Mouse (Mus musculus) kidney, adult 18-20 months (tissue): ENCODE measurements at regions not wholly inside any gene's neighbourhood (a gene's known extent, or its start where the extent isn't known, plus 50 kb on each side); places are given as distances from the start of the nearest gene placed in this dataset.
A peak's percentile ranks its signal among the peaks of the same experiment; 100 is the strongest.

Experiments
- DNase-seq: peaks from one replicate; pipeline ENCODE4 v3.0.0; 2021

DNA sequence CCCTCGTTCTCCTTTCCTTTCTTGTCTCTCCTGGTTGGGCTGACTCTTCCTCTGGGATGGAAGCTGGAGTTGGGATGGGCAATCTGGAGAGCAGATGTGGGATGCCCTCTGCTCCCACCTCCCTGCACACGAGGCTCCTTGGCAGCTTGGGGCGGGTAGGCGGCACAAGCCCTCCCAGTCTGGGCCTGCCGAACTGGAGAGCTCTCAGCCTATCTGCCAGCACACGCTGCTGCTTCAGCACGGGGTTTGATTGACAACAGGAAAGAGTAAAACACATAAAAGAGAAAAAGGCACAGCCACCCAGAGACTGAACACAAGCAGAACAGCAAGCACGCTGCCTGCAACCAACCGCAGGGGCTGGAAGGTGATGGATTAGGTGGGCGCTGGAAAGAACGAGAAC is 121.9 kb upstream of the Pja1 start:
- DNase-seq = no peak

DNA sequence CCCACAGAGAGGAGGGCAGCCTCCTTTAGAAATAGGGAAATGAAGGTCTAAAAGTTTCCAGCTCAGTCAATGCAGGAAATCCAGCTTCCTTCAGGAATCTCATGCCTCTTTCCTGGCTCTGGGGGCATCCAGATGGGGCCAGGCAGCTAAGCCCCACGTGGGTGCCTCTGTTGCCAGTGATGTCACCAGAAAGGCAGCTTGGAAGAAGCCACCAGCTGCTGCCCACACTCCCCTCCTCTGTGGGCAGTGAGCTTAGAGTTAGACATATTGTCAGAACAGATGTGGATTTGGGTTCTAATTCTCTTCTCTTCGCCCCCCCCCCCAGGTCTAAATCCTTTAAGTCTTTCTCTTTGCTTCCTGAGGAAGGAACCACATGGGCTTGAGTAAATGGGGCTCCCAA is 116.2 kb upstream of the Pja1 start:
- no peak for DNase-seq

DNA sequence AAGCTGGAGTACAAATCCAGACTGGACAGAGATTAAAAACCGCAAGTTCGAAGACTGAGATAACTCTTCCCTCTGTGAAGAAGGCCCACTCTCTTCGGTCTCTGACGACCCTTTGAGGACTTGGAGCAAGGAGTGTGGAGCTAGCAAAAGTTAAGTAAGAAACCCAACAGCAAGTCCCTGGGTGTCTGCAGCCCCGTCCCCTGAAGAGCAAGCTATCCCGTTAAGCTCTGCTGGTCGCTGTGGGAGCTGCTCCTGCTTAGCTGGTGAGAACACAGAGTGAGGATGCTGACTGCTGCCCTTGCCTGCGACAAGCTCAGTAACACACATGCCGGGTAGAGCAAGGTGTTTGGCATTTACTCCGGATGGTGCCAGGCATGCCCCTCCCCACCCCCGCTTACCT is 115.2 kb upstream of the Pja1 start:
- DNase-seq = no peak

DNA sequence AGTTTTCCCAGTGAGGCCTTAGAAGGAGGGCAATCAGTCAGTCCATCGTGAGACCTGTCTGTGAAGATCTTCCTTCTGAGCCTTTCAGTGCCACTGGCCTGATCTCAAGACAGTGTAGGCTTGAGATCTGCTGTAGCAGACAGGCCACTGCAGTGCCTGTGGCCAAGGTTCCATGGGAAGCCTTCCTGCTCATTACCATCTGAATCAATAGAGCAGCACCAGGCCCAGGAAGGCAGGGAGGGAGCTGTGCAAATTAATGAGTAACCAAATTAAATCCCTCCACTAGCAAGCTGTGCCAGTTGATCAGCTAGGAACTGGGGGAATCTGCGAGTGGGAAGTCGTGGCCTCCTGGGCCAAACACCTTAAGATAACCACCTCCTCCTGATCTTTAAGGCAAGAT is 114.6 kb upstream of the Pja1 start:
- peak; percentile 43 for DNase-seq

DNA sequence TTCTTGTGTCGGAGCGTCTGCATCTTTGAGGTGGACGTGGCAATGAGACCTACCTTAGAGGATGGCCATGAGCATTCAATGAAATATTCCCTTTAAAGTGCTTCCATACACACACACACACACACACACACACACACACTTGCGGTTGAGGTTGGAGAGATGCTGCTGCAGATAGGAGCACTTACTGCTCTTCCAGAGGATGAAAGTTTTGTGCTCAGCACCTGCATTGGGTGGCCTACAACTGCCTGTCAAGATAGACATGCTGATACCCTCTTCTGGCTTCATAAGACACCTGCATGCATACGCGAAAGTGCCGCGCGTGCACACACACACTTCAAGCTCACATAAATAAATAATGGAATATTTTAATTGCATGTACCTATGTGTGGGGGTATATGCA is 111.5 kb upstream of the Pja1 start:
- DNase-seq = no peak

DNA sequence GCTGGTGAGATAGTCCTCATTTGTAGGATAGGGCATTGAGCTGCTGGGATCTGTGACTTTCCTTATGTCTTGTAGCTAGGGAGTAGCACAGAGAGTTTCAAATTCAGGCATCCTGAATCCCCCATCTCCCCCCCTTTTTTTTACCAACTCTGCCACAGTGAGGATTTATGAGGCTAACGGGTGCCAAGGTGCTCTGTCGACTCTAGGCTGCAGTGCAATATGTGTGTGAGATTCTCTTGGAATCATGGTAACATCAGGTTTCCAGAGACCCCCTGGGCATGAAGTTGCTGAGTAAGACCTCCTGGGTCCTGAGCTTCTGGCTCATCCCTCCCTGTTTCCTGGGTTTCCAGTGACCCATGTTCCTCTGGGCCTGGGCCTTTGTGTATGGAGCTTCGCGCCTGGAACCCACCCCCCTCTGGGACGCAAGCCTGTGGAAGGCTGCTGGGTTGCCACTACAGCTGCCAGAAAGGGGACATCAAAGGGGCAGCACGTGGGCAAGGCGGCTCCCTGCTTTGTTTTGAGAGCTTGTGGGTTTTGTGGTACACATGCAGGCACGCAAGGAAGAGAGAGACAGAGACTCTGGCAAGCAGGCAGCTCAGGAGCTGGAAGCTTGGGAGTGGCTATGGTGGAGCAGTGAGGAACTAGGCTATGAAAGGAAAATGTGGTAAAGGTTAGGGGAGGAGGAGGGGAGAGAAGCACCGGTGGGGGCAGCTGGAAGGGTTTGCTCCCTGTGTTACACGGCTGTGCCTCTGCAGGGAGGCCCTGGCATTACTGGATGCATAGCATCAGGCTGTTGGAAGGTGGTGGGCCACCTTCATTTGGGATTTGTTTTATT is 110.8 kb upstream of the Pja1 start:
- no peak for DNase-seq

DNA sequence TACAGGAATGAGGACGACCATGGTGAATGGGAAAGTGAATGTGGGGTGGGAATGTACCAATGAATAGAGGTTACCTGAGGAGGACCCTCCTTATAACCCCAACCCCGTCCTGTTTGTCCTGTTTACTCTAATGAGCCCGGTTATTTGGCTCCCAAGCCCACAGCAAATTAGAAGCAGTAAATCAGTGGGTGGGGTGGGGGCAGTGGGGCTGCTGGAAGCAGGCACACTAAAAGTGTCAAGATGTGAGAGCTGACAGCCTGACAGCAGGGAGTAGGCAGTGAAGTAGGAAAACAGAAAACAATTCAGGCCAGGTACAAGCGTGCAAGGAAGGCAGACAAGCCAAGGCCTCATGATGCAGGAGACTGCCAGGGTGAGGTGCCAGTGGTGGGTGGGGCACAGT is 108.1 kb upstream of the Pja1 start:
- DNase-seq = no peak

DNA sequence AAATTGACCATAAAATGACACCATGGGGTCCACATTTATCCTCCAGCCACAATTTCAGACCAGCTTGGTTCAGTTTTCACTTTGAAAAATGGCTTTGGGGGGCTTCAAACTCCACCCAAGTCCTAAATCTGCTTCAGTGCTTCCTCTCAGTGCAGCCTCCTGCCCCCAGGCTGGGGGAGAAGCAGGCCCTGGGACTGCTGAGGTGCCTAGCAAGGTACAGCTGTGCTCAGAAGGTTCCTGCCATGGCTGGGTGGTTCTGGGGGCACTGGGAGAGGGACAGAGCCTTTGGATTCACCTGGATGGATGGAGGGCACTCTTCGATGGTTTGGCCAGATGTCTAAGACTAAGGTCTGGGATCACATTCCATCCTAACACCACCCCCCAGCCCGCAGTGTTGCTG is 107.7 kb upstream of the Pja1 start:
- DNase-seq = no peak

DNA sequence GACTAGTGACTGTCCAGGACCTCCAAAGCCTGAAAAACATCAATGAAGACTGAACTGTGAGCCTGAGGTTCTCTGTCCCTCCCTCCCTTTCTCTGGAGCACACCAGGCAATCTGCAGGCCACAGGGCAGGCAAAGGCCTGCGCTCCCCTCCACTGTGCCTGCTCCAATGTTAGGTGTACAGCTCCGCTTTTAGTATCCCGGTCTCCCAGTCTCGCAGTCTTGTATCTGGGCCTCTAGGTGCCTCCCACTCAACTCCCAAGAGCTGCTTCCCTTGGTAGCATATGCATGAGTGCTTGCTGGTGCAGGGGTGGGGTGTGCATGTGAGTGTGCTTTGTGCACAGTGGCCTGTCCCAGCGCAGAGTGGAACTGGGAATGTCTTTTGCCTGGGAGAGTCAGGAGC is 104.0 kb upstream of the Pja1 start:
- no peak for DNase-seq

DNA sequence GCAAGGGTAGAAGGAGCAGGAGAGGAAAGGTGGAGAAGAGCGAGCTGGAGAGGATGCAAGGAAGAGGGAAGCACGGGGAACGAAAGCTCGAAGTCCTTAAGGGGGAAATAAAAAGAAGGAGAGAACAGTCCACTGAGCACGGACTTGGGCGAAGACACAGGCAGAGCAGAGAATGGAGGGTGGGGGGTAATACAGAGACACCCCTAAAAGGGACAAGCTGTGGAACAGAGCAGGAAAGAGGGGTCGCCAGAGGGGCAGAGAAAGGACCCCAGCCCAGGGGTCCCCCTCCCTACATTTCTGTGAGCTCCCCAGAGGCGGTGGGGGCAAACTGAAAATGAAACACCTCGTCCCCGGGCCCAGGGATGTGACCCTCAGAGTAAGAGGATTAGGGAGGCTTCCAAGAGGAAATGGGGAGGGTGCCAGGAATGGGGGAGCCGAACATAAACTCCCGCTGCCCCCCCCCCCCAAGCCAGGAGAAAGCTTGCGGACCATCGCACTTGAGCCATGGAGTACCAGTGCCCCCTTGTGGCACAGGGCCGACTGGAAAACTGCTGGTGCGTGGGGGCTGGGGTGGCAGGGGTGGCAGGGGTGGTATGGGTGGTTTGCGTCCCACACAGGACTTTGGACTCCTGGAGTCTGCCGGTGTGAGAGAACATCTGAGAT is 103.5 kb upstream of the Pja1 start:
- DNase-seq = peak; percentile 72

DNA sequence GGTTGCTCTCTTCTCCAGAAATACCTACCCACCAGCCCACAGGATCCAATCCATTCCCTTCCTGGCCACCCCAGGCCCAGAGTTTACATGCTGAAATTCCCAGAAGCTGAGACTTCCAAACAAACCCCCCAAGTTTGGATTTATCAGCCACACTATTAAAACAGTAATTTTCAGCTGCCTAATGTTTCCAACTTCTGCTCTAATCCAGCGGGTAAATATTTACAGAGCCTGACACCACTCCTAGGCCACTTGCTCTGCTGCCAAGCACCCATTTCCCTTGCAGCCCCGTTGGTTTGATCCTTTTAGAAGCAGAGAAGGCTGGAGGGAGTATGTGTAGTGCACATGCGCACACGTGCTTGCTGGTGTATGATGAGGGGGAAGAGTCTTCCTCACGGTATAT is 99.1 kb upstream of the Pja1 start:
- DNase-seq = no peak

DNA sequence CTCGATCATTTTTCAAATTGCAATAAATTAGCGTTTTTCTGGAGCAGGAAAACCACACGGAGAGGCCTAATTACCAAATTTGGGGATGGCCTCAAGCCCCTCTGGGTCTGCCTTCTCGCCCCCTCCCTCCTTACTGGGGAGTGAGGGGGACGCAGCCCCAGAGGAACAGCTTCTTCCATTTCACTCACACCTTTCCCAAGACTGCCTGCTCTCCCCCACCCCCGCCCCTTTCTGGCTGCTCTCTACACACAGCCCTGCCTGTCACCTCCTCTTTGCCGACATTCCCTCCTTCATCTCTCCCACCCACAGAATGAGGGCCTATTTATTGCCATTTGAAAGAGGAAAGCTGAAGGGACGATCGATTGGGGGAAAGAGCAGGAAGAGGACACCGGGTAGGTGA is 97.2 kb upstream of the Pja1 start:
- no peak for DNase-seq

DNA sequence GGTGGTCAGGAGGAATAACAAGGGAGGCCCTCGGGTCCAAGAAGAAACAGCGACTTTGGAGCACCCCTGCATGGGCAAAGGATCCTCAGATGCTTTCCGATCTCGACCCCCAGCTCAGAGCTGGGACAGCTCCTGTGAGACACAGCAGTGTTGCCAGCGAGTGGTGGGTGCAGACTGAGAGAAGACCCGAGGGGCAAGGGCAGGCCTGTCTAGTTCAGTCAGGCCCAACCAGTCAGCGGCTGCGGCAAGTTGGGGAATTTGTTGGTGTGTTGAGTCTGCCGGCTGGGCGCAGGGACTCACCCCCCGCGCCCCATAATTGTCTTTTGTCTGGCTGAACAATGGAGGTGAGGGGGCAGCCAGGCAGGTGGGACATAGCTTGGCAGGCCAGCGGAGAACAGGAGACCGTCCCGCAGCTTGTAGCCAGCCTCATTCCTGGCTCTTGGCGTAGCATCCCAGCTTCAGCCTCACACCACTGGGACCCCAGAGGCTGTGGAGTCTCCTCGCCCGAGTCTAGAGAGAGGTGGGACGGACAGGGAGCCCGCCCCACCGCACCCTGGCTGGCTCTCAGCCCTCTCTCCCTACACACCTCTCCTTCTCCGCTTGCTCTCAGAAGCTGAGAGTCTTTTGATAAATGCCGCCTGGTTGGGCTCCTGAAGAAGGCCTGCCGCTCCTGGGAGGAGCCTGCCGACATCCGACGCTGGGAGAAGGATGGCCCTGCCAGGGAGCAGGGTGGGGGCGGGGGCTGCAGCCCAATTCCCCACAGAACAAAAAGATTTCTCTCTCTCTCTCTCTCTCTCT is 96.5 kb upstream of the Pja1 start:
- DNase-seq = no peak

DNA sequence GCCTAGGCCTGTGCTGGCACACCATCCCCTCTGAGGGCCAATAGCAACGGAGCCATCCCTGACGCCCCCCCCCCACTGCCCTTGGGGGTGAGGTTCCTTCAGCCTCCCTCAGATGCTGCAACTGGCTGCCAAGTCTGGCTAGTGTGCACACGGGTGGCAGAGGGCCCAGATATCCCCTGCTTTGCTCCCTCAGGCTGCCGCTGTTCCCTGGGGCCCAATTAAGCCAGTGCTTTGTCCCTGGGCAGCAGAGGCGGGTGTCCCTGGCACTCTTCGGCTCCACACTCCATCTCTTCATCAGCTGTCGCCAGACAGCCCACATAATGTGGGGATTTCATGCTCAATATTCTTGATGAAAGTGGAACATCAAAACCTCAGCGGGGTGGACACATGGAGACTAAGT is 90.9 kb upstream of the Pja1 start:
- no peak for DNase-seq

DNA sequence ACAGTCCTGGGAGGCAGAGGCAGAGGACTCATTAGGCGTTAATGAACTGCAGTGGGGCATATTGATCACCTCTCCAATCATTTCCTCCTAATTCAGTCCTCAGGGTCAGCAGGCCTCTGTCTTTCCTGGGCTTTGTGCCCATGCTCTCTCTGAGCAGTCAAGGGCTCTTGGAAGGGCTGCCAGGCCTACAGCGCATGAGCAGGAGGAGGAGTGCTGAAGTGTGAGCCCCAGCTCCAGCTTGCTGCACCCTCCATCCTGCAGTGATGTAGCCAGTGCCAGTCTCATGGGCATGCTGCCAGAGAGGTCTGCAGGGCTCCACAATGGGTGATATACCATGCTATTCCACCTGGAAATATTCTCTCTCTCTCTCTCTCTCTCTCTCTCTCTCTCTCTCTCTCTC is 89.6 kb upstream of the Pja1 start:
- no peak for DNase-seq

DNA sequence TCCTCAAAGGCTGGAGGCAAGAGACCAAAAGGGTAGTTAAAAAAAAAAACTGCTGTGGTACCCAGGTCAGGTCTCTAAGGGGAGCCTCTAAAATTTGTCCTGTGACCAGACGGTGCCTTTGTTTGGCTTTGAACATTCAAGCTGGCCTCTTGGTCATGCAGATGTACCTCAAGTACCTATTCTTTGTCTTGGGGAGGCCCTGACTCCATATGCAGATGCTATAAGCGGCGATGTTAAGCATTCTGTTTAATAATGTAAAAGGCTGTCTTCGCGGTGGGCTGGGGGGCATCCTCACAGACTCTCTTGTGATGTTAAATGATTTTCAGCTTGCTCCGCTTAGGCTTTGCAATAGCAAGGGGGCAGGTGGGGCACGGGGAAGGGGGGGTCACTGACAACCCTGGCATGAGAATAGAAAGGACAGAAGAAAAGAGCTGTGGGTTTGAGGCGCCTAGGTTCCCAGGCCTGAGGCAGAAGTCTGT is 85.8 kb upstream of the Pja1 start:
- DNase-seq = no peak

DNA sequence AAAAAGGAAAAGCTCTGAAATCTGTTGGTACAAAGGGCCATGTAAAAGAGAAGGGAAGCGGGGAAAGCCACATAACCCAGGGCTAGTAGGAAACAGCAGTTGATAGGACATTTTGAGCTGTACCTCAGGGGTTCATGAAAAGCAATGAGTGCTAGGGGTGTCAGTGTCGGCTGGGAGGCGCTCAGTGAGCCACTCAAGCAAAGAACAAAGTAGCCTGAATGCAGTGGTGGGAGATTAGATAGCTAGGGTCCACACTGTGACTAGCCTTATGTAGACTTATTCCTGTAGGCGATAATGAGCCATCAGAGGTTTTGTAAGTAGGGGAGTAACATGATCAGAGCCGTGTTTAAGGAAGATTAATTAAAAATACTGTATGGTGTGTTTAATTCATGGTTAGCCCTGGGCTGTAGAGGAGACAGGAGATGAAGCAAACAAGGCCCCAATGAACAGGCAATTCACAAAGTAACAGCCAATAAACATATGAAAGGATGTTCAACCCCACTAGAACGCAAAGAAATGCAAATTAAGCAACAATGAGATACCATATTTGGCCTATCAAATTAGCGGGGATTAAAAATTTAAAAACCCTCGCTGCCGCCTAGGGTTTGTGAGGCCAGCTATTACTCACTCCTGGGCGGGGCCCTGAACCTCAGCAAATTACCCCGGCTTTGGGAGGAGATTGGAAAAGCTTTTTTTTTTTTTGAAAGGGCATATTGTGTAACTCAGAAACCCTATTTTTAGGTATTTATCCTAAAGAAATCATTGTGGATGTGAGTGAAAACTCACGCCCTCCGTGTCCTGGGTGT is 85.1 kb upstream of the Pja1 start:
- no peak for DNase-seq

DNA sequence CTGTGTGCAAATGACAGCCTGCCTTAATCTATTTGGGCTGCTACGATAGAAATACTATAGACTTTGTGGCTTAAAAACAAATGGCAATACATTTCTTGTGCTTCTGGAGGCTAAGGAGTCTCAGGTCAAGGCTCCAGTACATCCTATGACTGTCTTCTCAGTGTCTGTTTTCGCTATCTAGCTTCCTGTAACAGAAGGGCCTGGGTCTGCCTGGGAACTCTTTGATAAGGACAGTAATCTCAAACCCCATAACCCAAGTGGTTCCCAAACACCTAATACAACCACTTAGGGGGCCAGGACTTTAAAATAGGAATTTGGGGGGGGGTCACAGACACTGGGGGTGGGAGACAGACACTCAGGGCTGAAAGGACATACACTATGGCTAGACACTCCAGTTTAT is 81.7 kb upstream of the Pja1 start:
- DNase-seq = no peak

DNA sequence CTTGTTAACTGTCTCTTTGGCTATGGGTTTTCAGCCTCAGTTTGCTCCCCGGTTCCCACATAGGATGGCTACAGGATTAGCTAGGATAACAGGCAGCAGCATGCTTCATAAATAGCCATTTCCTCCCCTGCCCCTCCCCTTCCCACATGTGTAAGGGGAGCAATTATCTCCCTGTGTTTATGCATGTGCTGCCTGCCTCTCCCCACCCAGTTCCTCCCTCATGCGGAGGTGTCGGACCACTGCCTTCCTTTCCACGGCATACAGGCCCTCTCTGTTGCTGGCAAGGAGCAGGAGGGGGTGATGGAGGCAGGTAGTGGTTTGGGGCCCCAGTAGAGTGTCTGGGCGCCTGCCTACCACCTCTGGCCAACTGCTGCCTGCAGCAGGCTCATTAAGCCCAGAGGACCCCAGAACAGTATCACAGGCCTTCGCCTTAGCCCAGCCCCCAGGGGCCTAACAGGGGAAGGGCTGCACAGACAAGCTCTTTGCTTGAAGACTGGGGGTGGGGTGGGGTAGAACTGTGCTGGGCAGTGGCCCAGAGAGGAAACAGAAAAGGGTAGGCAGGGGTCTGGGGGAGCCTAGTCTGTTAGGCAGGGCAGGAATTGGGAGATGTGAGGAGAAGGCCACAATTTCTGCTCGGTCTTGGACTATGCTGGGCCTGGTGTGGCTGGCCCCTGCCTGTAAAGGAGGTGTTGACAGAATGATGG is 79.1 kb upstream of the Pja1 start:
- DNase-seq = no peak

DNA sequence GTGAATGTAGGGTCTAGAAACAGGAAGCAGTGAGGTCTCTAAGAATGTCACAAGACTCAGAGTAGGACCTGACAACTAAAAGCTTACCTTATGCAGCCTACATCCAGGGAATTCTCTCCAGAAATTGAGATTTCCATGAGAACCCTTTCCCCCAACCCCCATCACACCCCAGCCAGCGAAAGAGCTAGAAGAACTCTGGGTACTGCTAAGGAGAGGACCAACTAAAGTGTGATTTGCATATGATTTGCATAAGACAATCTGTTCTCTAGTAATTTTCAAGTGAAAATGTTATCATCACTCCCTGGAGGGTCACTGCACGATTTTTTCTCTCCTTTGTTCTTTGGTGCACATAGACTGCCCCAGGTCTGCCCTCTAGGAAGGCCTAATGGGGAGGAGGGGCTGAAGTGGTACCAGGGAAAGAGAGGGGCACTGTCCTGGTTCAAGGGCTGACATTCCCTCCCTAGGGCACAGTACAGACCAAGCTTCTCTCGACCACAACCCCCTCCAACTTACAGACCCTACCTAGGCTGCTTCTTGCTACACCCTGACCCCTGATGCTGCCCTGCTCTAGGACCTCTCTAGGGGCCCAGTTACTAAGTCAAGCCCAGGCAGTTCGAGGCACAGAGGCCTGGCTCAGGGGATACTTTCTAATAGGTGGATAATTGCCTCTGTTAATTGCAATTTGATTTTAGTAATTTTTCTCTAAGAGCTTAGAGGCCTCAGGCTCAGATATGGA is 77.4 kb upstream of the Pja1 start:
- DNase-seq = no peak

DNA sequence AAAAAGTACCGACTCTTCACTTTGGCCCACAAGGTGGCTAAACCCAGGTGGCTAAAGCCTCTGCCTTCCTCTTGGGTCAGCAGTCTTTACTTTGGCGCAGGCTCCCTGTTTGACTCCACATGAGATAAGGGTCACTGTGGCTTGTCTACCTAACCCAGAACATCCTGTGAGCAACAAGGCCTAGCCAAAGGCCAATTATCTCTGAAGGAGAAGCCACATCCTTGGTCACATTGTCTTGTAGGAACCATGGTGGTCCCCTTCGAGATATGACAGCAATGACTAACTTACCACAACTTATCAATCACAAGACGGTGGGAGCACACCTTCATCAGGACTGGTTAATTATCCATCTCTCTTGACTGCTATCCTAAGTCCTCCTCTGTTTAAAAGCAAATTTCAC is 73.3 kb upstream of the Pja1 start:
- DNase-seq = no peak

DNA sequence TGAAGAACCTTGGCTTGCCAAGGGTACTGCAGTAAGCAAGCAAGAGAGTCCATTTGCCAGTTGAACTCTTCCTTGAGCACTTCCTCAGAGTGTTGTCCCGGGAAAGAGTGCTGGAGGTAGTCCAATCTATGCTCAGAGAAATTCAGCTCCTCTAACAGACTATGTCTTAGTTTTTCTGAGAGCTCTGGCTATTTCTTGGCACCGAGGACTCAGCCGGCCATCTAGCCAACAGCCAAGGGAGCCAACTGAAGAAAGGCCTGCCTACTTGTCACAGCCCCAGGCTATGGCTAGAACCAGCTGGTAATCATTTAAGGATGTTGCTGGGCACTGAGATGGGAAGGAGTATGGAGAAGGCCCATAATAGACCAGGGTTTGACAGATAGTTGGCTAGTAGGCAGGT is 70.8 kb upstream of the Pja1 start:
- DNase-seq = no peak
